ENCODE assay signal across 12 mouse cellular contexts in the genomic region with DNA sequence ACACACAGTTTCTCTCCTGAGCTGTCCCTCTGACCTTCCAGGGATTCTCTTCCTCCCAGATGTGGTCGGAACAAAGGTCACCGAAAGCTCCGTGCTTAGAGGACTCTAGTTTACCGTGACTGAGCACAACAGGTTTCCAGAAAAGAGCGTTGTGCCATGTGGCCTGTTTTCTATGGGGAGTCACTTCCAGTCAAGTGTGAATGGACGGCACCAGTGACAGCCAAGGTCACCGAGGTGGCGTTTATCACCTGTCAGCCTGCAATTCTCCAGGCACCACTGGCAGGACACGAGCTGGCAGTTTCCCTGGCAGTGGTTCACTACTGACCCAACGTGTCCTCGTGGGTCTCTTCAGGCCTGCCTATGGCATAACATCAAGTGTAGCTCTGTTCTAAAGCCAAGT. TPM values are rescaled to one million over a fixed set of nuclear protein-coding genes. Genes with fewer than 3 reads are reported as not detected.
DNase-seq lines count a peak whose midpoint lies in the region; ATAC-seq lines count a peak whose summit lies in the region.
"Had no signal": no experiment of that assay in that cellular context is flagged by ENCODE, and none has a peak within 500 bp of the region (broad histone marks: within the 10 kb centered on the region; RNA-seq: fewer than 3 reads in every experiment).

No protein-coding gene starts in this region.

- H3K4me2 ChIP-seq in forebrain, embryonic 16.5 days (ENCODE audit: low read length): no peak overlapping the region
- H3K4me2 ChIP-seq in midbrain, embryonic 13.5 days (replicated peaks): no peak overlapping the region
- H3K4me2 ChIP-seq: forebrain, embryonic 15.5 days; stomach, embryonic 15.5 days had no signal

- no peak overlapping the region for H3K9ac ChIP-seq in forebrain, embryonic 16.5 days (replicated peaks; ENCODE audit: low read depth, low read length)
- no peak overlapping the region for H3K9ac ChIP-seq in midbrain, embryonic 13.5 days (replicated peaks)
- H3K9ac ChIP-seq: forebrain, embryonic 15.5 days; stomach, embryonic 15.5 days had no signal

- no peaks in the 10 kb centered on the region for H3K27me3 ChIP-seq in megakaryocyte, embryonic 14.5 days (replicated peaks)
- no peaks in the 10 kb centered on the region for H3K27me3 ChIP-seq in forebrain, embryonic 16.5 days (replicated peaks; ENCODE audit: control insufficient read depth, insufficient read depth, low read length)
- no peaks in the 10 kb centered on the region for H3K27me3 ChIP-seq in midbrain, embryonic 13.5 days
- H3K27me3 ChIP-seq: forebrain, embryonic 15.5 days; stomach, embryonic 15.5 days had no signal

- intact Hi-C loops in heart, postnatal 25 days (cut with DNase I): no loop called here

- DNase-seq in heart, postnatal 25 days (ENCODE audit: low spot score): peak; percentile 31
- peak; percentile 48 for DNase-seq in kidney, postnatal 10 days
- no peak for DNase-seq in frontal cortex, postnatal 14 days (ENCODE audit: low spot score in 2 of 2)

- H3K36me3 ChIP-seq in megakaryocyte, embryonic 14.5 days (replicated peaks; ENCODE audit: low read length): peaks cover 88% of the 10 kb centered on the region
- H3K36me3 ChIP-seq in forebrain, embryonic 16.5 days (ENCODE audit: control insufficient read depth, insufficient read depth): peaks cover 58% of the 10 kb centered on the region
- peaks cover 80% of the 10 kb centered on the region for H3K36me3 ChIP-seq in midbrain, embryonic 13.5 days

- H3K9me3 ChIP-seq in megakaryocyte, embryonic 14.5 days: no peaks in the 10 kb centered on the region
- no peaks in the 10 kb centered on the region for H3K9me3 ChIP-seq in forebrain, embryonic 16.5 days (ENCODE audit: control insufficient read depth, low read length)
- no peaks in the 10 kb centered on the region for H3K9me3 ChIP-seq in midbrain, embryonic 13.5 days
- H3K9me3 ChIP-seq: forebrain, embryonic 15.5 days; stomach, embryonic 15.5 days had no signal

- no peak for ATAC-seq in megakaryocyte, adult 5-6 weeks (ENCODE audit: poor library complexity, severe bottlenecking)
- no peak for ATAC-seq in cerebellum, adult (ENCODE audit: insufficient number of reproducible peaks, low FRiP score, low TSS enrichment)
- no peak for ATAC-seq in forebrain, embryonic 16.5 days
- ATAC-seq in midbrain, embryonic 13.5 days: no peak
- ATAC-seq: CD4-positive, CD25-positive, alpha-beta regulatory T cell, adult 4 months; forebrain, embryonic 15.5 days; hindbrain, postnatal 0 days had no signal

- WGBS in forebrain, embryonic 16.5 days: 90% methylated on average over 11 of the region's 11 CpGs
- 87% methylated on average over 11 of the region's 11 CpGs for WGBS in midbrain, embryonic 13.5 days

- peak overlapping the region; percentile 46 for H3K4me3 ChIP-seq in megakaryocyte, embryonic 14.5 days (replicated peaks)
- no peak overlapping the region for H3K4me3 ChIP-seq in forebrain, embryonic 16.5 days (replicated peaks; ENCODE audit: low read length)
- H3K4me3 ChIP-seq in midbrain, embryonic 13.5 days (replicated peaks): no peak overlapping the region
- H3K4me3 ChIP-seq: forebrain, embryonic 15.5 days; stomach, embryonic 15.5 days had no signal

- peaks cover 81% of the 10 kb centered on the region for H3K4me1 ChIP-seq in megakaryocyte, embryonic 14.5 days
- H3K4me1 ChIP-seq in forebrain, embryonic 16.5 days (replicated peaks; ENCODE audit: control insufficient read depth, insufficient read depth, low read length): peaks cover 15% of the 10 kb centered on the region
- H3K4me1 ChIP-seq in midbrain, embryonic 13.5 days (replicated peaks): peaks cover 18% of the 10 kb centered on the region

- H3K27ac ChIP-seq in forebrain, embryonic 16.5 days (ENCODE audit: low read length): no peak overlapping the region
- H3K27ac ChIP-seq in midbrain, embryonic 13.5 days: no peak overlapping the region
- H3K27ac ChIP-seq: forebrain, embryonic 15.5 days; hindbrain, postnatal 0 days; stomach, embryonic 15.5 days had no signal

RNA-seq across cellular contexts. Expression of a gene that starts 4.9 kb away (rescaled TPM):
- 140 and 185 TPM in 2 replicates for polyA plus RNA-seq in megakaryocyte, embryonic 14.5 days (2012; ENCODE audit: insufficient read depth, low replicate concordance)
- 56.7 and 62.7 TPM in 2 replicates for total RNA-seq in megakaryocyte, adult 5-6 weeks (2015)
- 27.1 and 29.2 TPM in 2 replicates for total RNA-seq in megakaryocyte, adult 5-6 weeks (2017)
- total RNA-seq in heart, postnatal 25 days (2021): 10 to 100 TPM; 47.0 to 49.6 TPM
- 53.4 and 55.5 TPM in 2 replicates for polyA plus RNA-seq in forebrain, embryonic 16.5 days (2015; fragmentation: Nextera tagmentation; extraction: Ambion mirVana)
- polyA plus RNA-seq in midbrain, embryonic 13.5 days (2015; fragmentation: Nextera tagmentation; extraction: Ambion mirVana): 54.7 and 55.5 TPM in 2 replicates

Comparison
In these comparisons a context has a peak if more than half of its experiments do, and no peak if none do; other contexts are left out.
1. DNase-seq: peak in heart, postnatal 25 days (single experiment) and kidney, postnatal 10 days (single experiment); none in frontal cortex, postnatal 14 days (0 of 2).